Mouse (Mus musculus) retina, embryonic 14.5 days (tissue): ENCODE results near the gene Pla2g2f.

ENCODE experiments used
- DNase-seq: peaks from one replicate; pipeline ENCODE4 v3.0.0-alpha.2; 2015; ENCODE audit warnings: low spot score

Pla2g2f gene

GRCm38 (mm10) chr4:138716697-138717096, 40.7 kb downstream of the Pla2g2f start:
- DNase-seq: no peak

- DNase-seq: no peak
Observed at GRCm38 (mm10) chr4:138714186-138714585, 43.2 kb downstream of the Pla2g2f start.

DNA sequence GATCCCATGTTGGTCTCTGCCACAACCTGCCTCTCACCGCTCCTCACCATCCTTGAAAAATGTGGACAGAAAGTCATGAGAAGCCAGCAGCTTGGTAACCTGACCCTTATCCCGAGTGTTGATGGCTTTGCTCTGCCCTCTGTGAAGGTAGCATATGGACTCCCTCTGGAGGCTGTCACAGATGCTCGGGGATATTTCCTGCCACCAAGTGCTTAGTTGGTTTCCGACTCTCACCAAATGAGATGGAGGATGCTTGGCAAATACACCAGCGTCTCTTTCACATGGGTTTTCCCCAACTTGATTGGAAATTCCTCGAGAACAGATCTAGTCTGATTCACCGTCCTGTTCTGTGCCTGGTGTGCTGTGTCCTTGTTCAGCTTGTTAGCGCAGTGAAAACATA, 44.8 kb downstream of the Pla2g2f start:
- no peak for DNase-seq

- no peak for DNase-seq
Observed at GRCm38 (mm10) chr4:138712096-138712495, 45.3 kb downstream of the Pla2g2f start.

- DNase-seq: no peak
Observed at GRCm38 (mm10) chr4:138711051-138711820, 46.2 kb downstream of the Pla2g2f start.

GRCm38 (mm10) chr4:138710633-138711032, 46.8 kb downstream of the Pla2g2f start:
- DNase-seq: no peak

GRCm38 (mm10) chr4:138709944-138710343, 47.5 kb downstream of the Pla2g2f start:
- no peak for DNase-seq

DNA sequence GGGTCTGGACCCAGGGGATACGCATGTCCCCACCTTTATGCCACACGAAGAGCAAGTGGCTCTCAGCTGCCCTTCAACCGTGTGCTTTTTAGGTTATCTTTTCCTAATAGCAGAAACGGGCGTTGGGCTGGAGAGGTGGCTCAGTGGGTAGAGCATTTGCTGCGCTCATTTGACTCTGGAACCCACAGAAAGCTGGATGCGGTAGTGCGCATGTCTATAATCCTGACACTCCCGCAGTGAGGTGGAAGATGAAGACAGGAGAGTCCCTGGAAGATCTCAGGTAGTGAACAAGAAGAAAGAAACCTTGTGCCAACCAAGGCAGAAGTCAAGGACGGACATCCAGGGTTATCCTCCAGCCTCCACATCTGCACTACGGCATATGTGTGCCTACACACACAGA, 48.2 kb downstream of the Pla2g2f start:
- DNase-seq: no peak

DNA sequence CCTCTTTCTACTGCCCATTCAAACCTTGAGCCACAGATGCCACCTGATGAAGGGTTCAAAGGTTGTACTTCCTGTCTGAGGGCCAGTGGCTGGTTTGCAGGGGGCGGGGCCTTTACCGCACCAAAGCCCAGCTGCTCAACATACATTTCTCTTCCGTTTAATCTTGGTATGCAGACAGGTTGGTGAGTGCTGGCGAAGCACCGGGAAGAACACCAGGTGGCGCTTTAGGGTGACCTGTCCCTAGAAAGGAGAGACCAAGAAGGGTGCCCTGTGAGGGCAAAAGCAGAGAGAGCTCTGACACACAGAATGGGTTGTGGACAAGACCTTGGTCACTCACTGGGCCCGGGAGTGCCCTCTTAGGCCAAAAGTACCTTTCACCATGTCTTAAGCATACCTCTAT, 48.8 kb downstream of the Pla2g2f start:
- peak; percentile 86 for DNase-seq

DNA sequence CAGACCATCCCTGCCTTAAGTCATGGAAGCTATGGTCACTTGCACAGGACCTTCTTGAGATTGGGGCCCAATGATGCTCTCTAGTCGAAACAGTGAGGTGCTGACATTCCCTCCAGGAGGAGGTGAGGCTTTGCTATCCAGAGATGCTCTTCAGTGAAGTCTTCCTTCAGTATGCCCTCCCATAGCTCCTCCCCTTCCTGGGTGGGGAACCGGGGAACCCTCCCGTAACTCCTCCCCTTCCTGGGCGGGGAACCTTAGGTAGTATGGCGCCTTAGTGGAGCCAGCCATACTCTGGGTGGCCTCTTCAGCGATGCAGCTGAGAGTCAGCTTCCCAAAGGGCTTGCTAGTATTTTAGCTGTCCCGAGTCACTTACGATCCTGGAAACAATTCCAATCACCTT, 50.8 kb downstream of the Pla2g2f start:
- no peak for DNase-seq

DNA sequence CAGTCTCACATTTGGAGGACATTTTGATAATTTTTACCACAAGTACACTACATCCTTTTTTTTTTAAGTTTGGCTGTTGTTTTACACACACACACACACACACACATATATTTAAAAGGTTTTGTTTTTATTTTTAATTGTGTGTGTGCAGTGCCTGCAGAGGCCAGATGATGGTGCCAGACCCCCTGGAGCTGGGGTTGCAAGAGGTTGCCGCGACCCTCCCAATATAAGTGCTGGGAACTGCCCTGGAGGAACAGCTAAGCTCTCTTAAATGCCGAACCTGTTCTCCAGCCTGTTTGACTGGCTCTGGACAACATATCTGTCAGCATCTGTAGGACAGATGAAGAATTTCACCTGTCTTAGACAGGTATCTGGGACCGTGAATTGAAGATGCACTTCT, 53.3 kb downstream of the Pla2g2f start:
- no peak for DNase-seq

DNA sequence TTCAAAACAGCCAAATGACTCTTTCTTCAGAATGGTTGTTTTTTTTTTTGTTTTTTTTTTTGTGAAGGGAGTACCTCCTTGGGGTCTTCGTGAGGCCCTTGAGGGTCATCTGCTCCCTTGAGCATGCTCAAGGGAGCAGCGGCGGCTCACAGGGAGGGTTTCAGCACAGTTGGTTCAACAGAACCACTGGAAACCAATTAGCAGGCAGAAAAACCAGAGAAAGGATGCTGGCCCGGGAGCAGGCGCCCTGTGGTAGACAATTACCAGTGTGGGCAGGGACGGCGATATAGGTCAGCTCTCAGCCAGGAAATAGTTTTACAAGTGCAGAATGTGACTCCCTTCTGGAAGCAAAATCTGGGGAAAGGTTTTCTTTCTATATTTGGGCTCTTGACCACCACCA, 53.8 kb downstream of the Pla2g2f start:
- DNase-seq: no peak

- DNase-seq: no peak
Observed at GRCm38 (mm10) chr4:138702528-138702927, 54.9 kb downstream of the Pla2g2f start.

- DNase-seq: no peak
Observed at GRCm38 (mm10) chr4:138702031-138702430, 55.4 kb downstream of the Pla2g2f start.

GRCm38 (mm10) chr4:138701111-138701510, 56.3 kb downstream of the Pla2g2f start:
- no peak for DNase-seq
